Mouse (Mus musculus) B cell, adult 2 months (primary cell): ENCODE measurements at regions not wholly inside any gene's neighbourhood (a gene's known extent, or its start where the extent isn't known, plus 50 kb on each side); places are given as distances from the start of the nearest gene placed in this dataset.

Experiments used
- DNase-seq, 2 experiments: peaks; one replicate each; pipeline ENCODE4 v3.0.0; 2022

GRCm38 (mm10) chr16:19203681-19204080 is 110.2 kb downstream of the Olfr164 start:
- DNase-seq = no peak

- no peak for DNase-seq
These were observed 112.9 kb downstream of the Olfr164 start for GRCm38 (mm10) chr16:19200977-19201376.

- peak; percentile 68 to 69 for DNase-seq
These were observed 113.9 kb downstream of the Olfr164 start for GRCm38 (mm10) chr16:19199724-19200544.

- peak; percentile 31 to 43 for DNase-seq
These were observed 115.1 kb downstream of the Olfr164 start for GRCm38 (mm10) chr16:19198539-19199385.

GRCm38 (mm10) chr16:19197638-19198440 is 116.0 kb downstream of the Olfr164 start:
- no peak for DNase-seq

GRCm38 (mm10) chr16:19185434-19186256 is 128.2 kb downstream of the Olfr164 start:
- DNase-seq = peak; percentile 20 to 28

- DNase-seq = peak; percentile 78 to 83
These were observed 134.5 kb downstream of the Olfr164 start for GRCm38 (mm10) chr16:19179214-19180010.

- DNase-seq = peak; percentile 40 to 48
These were observed 160.8 kb downstream of the Olfr164 start for GRCm38 (mm10) chr16:19153046-19153445.

- DNase-seq = peak; percentile 75 to 78
These were observed 161.4 kb downstream of the Olfr164 start for GRCm38 (mm10) chr16:19152465-19152864.

- DNase-seq = no peak
These were observed 162.8 kb downstream of the Olfr164 start for GRCm38 (mm10) chr16:19151110-19151509.

- no peak for DNase-seq
These were observed 163.3 kb downstream of the Olfr164 start for GRCm38 (mm10) chr16:19150582-19150981.

GRCm38 (mm10) chr16:19146290-19146983 is 167.4 kb downstream of the Olfr164 start:
- peak; percentile 91 to 94 for DNase-seq
